Mouse (Mus musculus) C2C12 (cell line): ENCODE results near the gene Fam69a.

Source experiments
- CEBPB ChIP-seq: IDR thresholded peaks from one replicate; pipeline ENCODE4 v1.6.1; 2011; ENCODE audit warnings: low read depth, mild to moderate bottlenecking, control low read depth, moderate library complexity
- CTCF ChIP-seq: IDR thresholded peaks from one replicate; pipeline ENCODE4 v1.5.1; 2011; ENCODE audit not compliant: control insufficient read depth, insufficient read depth, insufficient read length
- FOSL1 ChIP-seq: IDR thresholded peaks from one replicate; pipeline ENCODE4 v1.8.0; 2011; ENCODE audit warnings: mild to moderate bottlenecking, low read length; ENCODE audit not compliant: poor library complexity, insufficient read depth, severe bottlenecking
- MAX ChIP-seq: IDR thresholded peaks from one replicate; pipeline ENCODE4 v1.6.1; 2011; ENCODE audit warnings: mild to moderate bottlenecking, control low read depth
- MYOD1 ChIP-seq: IDR thresholded peaks from one replicate; pipeline ENCODE4 v1.6.1; 2011; ENCODE audit warnings: low read depth; ENCODE audit not compliant: control insufficient read depth, insufficient read length
- MYOG ChIP-seq: IDR thresholded peaks from one replicate; pipeline ENCODE4 v1.6.1; 2011; ENCODE audit not compliant: control insufficient read depth, insufficient read length; ENCODE audit errors: extremely low read depth
- USF1 ChIP-seq: IDR thresholded peaks from one replicate; pipeline ENCODE4 v1.6.1; 2011; ENCODE audit warnings: low read depth, mild to moderate bottlenecking, control low read depth, moderate library complexity

DNA sequence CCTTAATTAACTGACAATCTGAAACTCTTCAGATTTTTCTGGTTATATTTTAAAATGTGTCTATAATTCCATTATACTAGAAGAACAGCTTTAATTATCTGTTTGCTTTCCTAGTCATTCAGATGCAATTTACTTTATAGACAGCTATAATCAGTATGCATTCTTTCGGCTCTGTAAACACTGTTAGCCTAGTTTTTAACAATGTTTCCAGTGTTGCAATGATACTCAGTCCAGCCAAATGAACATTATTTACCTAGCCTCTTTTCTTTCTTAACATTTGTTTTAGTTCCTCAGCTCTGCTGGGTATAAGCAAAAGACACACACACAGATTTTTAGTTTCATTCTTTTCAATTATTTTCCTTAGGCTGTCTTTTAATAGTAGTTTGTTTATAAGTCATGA lies 38.0 kb downstream of the Fam69a start:
- TF ChIP-seq USF1 (no peak), CTCF (no peak), MAX (no peak), CEBPB (no peak), MYOD1 (no peak), FOSL1 (no peak), MYOG (no peak)
